Mouse (Mus musculus) kidney, adult 2 months (tissue): Measurements from ENCODE around the gene Lhfpl3. TPM values are rescaled to one million over a fixed set of nuclear protein-coding genes. Genes with fewer than 3 reads are reported as not detected.
"Not testable (repeated sequence)": the region's sequence is repeated elsewhere in the genome, so short reads cannot be mapped to it uniquely, and the experiment has no call there.

Source experiments
- DNase-seq: peaks from one replicate; pipeline ENCODE4 v3.0.0; 2021
- H3K27ac ChIP-seq: fragments of 200-500 bp; 2 replicates; pipeline ENCODE4 v1.5.1; 2012; ENCODE audit warnings: low read depth, low read length, control low read depth, inconsistent platforms; ENCODE audit not compliant: insufficient read depth
- H3K27me3 ChIP-seq: fragments of 200-500 bp; replicated peaks from 2 replicates; pipeline ENCODE4 v1.6.1; 2012; ENCODE audit warnings: mild to moderate bottlenecking, moderate library complexity, low read length, inconsistent platforms; ENCODE audit not compliant: control insufficient read depth, insufficient read depth
- H3K36me3 ChIP-seq: fragments of 200-500 bp; 2 replicates; pipeline ENCODE4 v1.6.1; 2012; ENCODE audit warnings: mild to moderate bottlenecking, moderate library complexity, low read length, inconsistent platforms; ENCODE audit not compliant: control insufficient read depth, insufficient read depth
- H3K4me1 ChIP-seq: fragments of 200-500 bp; 2 replicates; pipeline ENCODE4 v1.6.1; 2011; ENCODE audit warnings: low read length; ENCODE audit not compliant: control insufficient read depth, insufficient read depth
- H3K4me3 ChIP-seq: fragments of 200-500 bp; 2 replicates; pipeline ENCODE4 v1.5.1; 2011; ENCODE audit warnings: mild to moderate bottlenecking, low read depth, low read length, control low read depth; ENCODE audit not compliant: insufficient read depth
- CTCF ChIP-seq: fragments of 200-500 bp; conservative IDR thresholded peaks from 2 replicates; pipeline ENCODE4 v1.5.1; 2011; ENCODE audit warnings: low read depth, mild to moderate bottlenecking, control low read depth, low read length, moderate library complexity, mixed read lengths; ENCODE audit not compliant: insufficient read depth, insufficient read length
- POLR2A ChIP-seq: fragments of 200-500 bp; IDR thresholded peaks from one replicate; pipeline ENCODE4 v1.6.1; 2011; ENCODE audit warnings: low read depth, low read length, control low read depth
- WGBS: fragments of 180-500 bp; shearing (Covaris S2); methylation state at CpG from one replicate; pipeline ENCODE4 v1.1.7; 2018; 5-methylcytosine and 5-hydroxymethylcytosine counted together
- polyA plus RNA-seq: library from polyadenylated mRNA; depleted of rRNA; stranded (reverse); fragments of >200 nt; gene quantifications from 2 replicates; pipeline ENCODE4 v1.2.3, GENCODE M21; 2012; rRNA removed

Lhfpl3 gene
- 0.16 and 0.24 TPM in 2 replicates for polyA plus RNA-seq

DNA sequence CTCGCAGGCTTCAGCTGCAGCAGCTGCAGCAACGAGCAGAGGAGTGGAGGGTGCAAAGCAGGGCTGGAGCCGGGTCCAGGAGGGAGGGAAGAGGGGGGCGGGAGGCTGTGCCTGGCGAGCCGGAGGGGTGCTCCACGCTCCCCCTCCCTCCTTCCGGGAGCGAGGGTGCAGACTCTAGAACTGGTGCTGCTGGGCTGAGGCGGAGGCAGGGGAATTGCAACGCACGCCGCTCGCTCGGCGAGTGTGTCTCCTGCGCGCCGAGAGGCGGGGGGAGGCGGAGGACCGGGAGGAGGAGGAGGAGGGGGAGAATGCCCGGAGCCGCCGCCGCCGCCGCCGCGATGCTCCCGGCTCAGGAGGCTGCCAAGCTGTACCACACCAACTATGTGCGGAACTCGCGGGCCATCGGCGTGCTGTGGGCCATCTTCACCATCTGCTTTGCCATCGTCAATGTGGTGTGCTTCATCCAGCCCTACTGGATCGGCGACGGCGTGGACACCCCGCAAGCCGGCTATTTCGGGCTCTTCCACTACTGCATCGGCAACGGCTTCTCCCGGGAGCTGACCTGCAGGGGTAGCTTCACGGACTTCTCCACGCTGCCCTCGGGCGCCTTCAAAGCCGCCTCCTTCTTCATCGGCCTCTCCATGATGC, at the start of gene Lhfpl3:
Lhfpl3 (plus strand) TSS at position 175 of the 648 bp plus-strand sequence.
- H3K4me3 ChIP-seq: peak within 1 kb of the TSS; percentile 41
- TF ChIP-seq POLR2A: no peak
- no peak for TF ChIP-seq CTCF
- H3K4me1 ChIP-seq: 0 out of 2 replicates have a peak, but pooled peaks cover 2% of the 10 kb centered on the region
- no peak for DNase-seq
- no peaks in the 10 kb centered on the region for H3K36me3 ChIP-seq
- H3K27ac ChIP-seq: no peak within 1 kb of the TSS
- 2% methylated on average over 52 of the region's 53 CpGs for WGBS
- H3K27me3 ChIP-seq: no peaks in the 10 kb centered on the region

DNA sequence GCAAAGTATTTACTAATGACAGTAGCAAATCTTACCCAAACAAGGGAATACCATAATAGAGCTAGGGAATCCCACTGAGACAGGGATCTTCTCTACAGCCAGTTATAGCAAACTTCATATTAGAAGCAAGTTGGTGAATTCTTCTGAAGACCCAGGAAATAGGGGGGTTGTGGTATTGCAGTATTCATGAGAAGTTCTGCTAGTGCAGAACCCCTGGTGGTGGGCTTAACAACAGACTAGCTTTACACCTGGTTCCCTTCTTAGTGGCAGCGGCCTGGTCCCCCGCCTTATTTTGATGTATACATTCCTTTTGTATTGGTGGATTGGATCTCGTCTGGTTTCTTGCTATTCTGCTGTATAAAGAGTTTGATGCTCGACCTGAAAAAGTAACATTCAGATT, 39.6 kb upstream of the Lhfpl3 start:
- DNase-seq, H3K36me3 ChIP-seq, H3K27ac ChIP-seq, H3K4me1 ChIP-seq, H3K27me3 ChIP-seq, H3K4me3 ChIP-seq: not testable (repeated sequence)
- WGBS: 87% methylated on average over 4 of the region's 4 CpGs

DNA sequence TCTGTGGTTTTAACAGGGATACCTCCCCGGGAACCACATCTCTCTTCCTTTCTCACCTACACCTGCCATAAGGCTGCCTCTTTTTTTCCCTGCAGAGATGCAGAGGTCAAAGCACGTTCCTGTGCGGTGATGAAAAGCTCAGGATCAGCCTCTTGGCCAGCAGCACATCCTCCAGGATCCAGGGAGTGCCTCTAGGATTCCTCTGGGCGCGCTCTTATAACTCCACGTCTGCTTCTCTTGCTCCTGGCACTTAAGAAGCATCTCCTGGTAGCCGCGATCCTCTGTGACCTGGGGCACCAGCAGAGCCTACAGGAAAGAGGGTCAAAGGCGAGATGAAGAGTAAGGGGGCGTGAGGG, 352 bp upstream of the Lhfpl3 start:
- no peak for TF ChIP-seq CTCF
- no peak for TF ChIP-seq POLR2A
- Histone ChIP-seq H3K36me3 (no peaks in the 10 kb centered on the region), H3K4me1 (0 out of 2 replicates have a peak, but pooled peaks cover 2% of the 10 kb centered on the region), H3K27ac (no peak overlapping the region), H3K4me3 (peak overlapping the region; percentile 2; the same call in 1 of the 2 replicates), H3K27me3 (no peaks in the 10 kb centered on the region)
- 4% methylated on average over 10 of the region's 10 CpGs for WGBS
- no peak for DNase-seq

DNA sequence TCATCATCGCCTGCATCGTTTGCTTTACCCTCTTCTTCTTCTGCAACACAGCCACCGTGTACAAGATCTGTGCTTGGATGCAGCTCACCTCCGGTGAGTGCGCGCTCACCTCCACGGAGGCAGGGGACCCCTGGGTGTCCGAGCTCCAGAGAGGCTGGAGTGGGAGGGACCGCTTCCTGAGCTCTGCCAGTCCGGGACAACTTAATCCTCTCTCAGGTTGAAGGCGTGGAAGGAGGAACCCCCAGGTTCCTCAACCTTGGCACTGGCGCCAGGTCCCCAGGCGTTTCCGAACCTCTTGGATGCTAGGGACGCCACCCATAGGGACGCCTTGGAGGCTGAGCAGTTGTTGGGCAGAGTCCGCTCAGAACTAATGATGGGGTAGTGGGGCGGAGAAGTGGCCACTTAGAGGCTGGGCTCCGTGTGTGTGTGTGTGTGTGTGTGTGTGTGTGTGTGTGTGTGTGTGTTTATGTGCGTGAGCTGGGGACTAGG, 718 bp downstream of the Lhfpl3 start:
- no peak for DNase-seq
- 0 out of 2 replicates have a peak, but pooled peaks cover 2% of the 10 kb centered on the region for H3K4me1 ChIP-seq
- no peaks in the 10 kb centered on the region for H3K27me3 ChIP-seq
- TF ChIP-seq CTCF (no peak), POLR2A (no peak)
- H3K4me3 ChIP-seq: 0 out of 2 replicates have a peak overlapping the region, but pooled peaks have one; percentile 41
- no peaks in the 10 kb centered on the region for H3K36me3 ChIP-seq
- no peak overlapping the region for H3K27ac ChIP-seq
- 3% methylated on average over 20 of the region's 20 CpGs for WGBS

DNA sequence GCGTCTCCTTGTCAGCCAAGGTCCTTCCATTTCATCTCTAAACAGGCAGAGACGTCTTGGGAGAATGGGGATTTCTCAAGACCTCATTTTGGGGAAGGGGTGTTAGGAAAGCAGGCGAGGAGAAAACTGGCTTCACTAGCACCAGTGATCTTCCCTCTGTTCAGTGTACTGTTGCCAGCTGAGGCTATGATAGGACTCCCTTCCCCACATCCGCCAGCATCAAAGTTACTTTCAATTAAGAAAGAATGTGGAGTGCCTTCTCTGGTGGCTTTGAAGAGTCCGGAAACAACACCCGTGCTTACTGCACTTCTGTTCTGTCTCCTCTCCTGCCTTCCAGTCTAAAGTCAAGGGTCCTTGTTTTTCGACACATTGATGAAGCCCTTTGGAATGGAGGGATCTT, 1.4 kb downstream of the Lhfpl3 start:
- H3K27me3 ChIP-seq: no peaks in the 10 kb centered on the region
- DNase-seq: no peak
- WGBS: 5% methylated on average over 7 of the region's 7 CpGs
- H3K4me3 ChIP-seq: no peak overlapping the region
- H3K36me3 ChIP-seq: no peaks in the 10 kb centered on the region
- 0 out of 2 replicates have a peak, but pooled peaks cover 2% of the 10 kb centered on the region for H3K4me1 ChIP-seq
- no peak for TF ChIP-seq CTCF
- TF ChIP-seq POLR2A: no peak
- no peak overlapping the region for H3K27ac ChIP-seq

DNA sequence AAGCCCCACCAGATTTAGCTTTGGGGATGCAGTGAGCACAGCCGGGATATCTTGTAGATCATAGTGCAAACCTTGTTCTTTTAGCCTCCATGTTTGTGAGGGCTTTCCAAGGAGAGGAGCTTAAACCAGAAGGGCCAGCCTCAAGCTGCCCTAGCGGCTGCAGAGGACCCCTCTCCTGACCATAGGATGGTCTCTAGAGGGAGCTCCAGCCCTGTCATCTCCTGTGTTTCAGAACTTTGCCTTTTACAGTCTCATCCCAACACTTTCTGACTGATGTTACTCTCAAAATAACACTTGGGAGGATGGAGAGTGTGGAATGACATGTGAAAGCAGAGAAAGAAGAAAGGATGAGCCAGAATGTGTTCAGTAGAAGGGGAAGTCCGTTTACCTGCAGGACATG, 11.4 kb downstream of the Lhfpl3 start:
- Histone ChIP-seq H3K4me3 (no peak overlapping the region), H3K27me3 (no peaks in the 10 kb centered on the region), H3K27ac (no peak overlapping the region), H3K36me3 (no peaks in the 10 kb centered on the region), H3K4me1 (no peaks in the 10 kb centered on the region)
- peak; percentile 1 for DNase-seq
- WGBS: 41% methylated on average over 3 of the region's 3 CpGs
- TF ChIP-seq POLR2A (no peak), CTCF (no peak; the same call in 1 of the 2 replicates)

DNA sequence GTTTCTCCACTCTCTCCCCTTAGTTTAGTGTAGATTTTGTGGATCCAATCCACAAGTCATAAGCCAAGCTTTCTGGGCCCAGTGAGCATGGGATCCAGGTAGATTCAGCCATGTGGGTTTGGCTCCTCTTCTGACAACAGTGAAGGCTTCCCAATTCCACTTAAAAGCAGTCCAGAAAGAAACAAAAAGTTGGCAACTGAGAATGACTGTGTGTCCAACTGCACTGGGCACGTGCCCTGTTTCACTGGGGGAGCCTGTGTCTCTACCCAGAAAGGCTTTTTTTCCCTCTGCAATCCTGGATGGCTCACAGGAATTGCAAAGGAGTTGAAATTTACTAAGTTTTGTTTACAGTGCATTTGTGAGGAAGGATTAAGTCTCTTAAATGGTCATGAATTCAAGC, 24.9 kb downstream of the Lhfpl3 start:
- Histone ChIP-seq H3K27me3 (no peaks in the 10 kb centered on the region), H3K4me3 (no peak overlapping the region), H3K36me3 (no peaks in the 10 kb centered on the region), H3K4me1 (no peaks in the 10 kb centered on the region), H3K27ac (no peak overlapping the region)
- TF ChIP-seq POLR2A (no peak), CTCF (no peak)
- 47% methylated on average over 1 of the region's 1 CpGs for WGBS
- no peak for DNase-seq

DNA sequence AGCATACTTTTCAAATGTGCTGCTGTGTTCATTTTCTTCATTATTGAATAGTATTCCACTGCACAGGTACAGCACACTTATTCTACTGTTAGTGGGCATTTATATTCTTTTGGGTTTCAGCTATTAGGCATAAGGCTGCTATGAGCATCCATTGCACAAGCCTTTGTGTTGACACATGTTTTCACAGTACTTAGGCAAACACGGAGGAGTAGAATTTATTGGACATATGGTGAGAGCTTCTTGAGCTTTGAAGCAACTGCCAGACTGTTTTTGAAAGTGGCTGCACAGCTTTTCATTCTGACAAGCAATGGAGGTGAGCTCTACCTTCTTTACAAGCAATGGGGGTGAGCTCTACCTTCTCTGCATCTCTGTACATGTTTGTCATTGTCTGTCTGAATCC, 49.5 kb downstream of the Lhfpl3 start:
- TF ChIP-seq POLR2A (no peak), CTCF (no peak)
- WGBS: 65% methylated on average over 1 of the region's 1 CpGs
- no peak overlapping the region for H3K4me3 ChIP-seq
- no peaks in the 10 kb centered on the region for H3K4me1 ChIP-seq
- H3K27me3 ChIP-seq: no peaks in the 10 kb centered on the region; the same call in 1 of the 2 replicates
- H3K36me3 ChIP-seq: no peaks in the 10 kb centered on the region
- no peak overlapping the region for H3K27ac ChIP-seq
- no peak for DNase-seq
